Mouse (Mus musculus) heart, embryonic 13.5 days (tissue): ENCODE results near the gene Kcnn3. TPM values are rescaled to one million over a fixed set of nuclear protein-coding genes. Genes with fewer than 3 reads are reported as not detected.

Experiments
- ATAC-seq: fragments of 200-750 bp; cut with Nextera tagmentation; 2 replicates; pipeline ENCODE4 v1.8.0; 2017; ENCODE audit warnings: moderate TSS enrichment; ENCODE audit not compliant: insufficient number of reproducible peaks, low FRiP score, low TSS enrichment; ENCODE audit errors: extremely low read depth
- H3K27ac ChIP-seq: fragments of 300-500 bp; sonication (generic); replicated peaks from 2 replicates; pipeline ENCODE4 v1.5.1; 2015; ENCODE audit warnings: moderate library complexity, mild to moderate bottlenecking, inconsistent platforms
- H3K27me3 ChIP-seq: fragments of 300-500 bp; sonication (generic); replicated peaks from 2 replicates; pipeline ENCODE4 v1.6.1; 2015; ENCODE audit warnings: mild to moderate bottlenecking, inconsistent platforms
- H3K36me3 ChIP-seq: fragments of 300-500 bp; sonication (generic); 2 replicates; pipeline ENCODE4 v1.6.1; 2015; ENCODE audit warnings: mild to moderate bottlenecking, inconsistent platforms
- H3K4me1 ChIP-seq: fragments of 300-500 bp; sonication (generic); 2 replicates; pipeline ENCODE4 v1.6.1; 2015; ENCODE audit warnings: inconsistent platforms
- H3K4me2 ChIP-seq: fragments of 300-500 bp; sonication (generic); 2 replicates; pipeline ENCODE4 v1.6.1; 2015; ENCODE audit warnings: inconsistent platforms, mild to moderate bottlenecking, moderate library complexity
- H3K4me3 ChIP-seq: fragments of 300-500 bp; sonication (generic); 2 replicates; pipeline ENCODE4 v1.5.1; 2015; ENCODE audit warnings: moderate library complexity, mild to moderate bottlenecking, inconsistent platforms
- H3K9ac ChIP-seq: fragments of 300-500 bp; sonication (generic); 2 replicates; pipeline ENCODE4 v1.6.1; 2015; ENCODE audit warnings: inconsistent platforms, mild to moderate bottlenecking, moderate library complexity
- H3K9me3 ChIP-seq: fragments of 300-500 bp; sonication (generic); 2 replicates; pipeline ENCODE4 v1.6.1; 2016; ENCODE audit warnings: inconsistent platforms
- WGBS: fragments of 180-500 bp; shearing (Covaris S2); methylation state at CpG from one replicate; pipeline ENCODE4 v1.1.7; 2015; ENCODE audit warnings: mixed read lengths; 5-methylcytosine and 5-hydroxymethylcytosine counted together
- polyA plus RNA-seq: library from polyadenylated mRNA; unstranded; fragments of >200 nt; fragmentation: Nextera tagmentation; extraction: Ambion mirVana; gene quantifications from 2 replicates; pipeline ENCODE4 v1.2.1, GENCODE M21; 2015

Kcnn3 gene
- polyA plus RNA-seq, 1 experiment from 2014 or later = 2.3 TPM

GRCm38 (mm10) chr3:89616861-89617260 is 96.9 kb downstream of the Kcnn3 start:
- no peaks in the 10 kb centered on the region for H3K36me3 ChIP-seq
- H3K9me3 ChIP-seq = no peaks in the 10 kb centered on the region
- ATAC-seq = no peak
- H3K4me1 ChIP-seq = peaks cover 19% of the 10 kb centered on the region
- H3K27ac ChIP-seq = no peak overlapping the region
- no peak overlapping the region for H3K4me2 ChIP-seq
- no peak overlapping the region for H3K4me3 ChIP-seq
- H3K9ac ChIP-seq = no peak overlapping the region
- no peaks in the 10 kb centered on the region; the same call in 1 of the 2 replicates for H3K27me3 ChIP-seq
- WGBS = 51% methylated on average over 6 of the region's 6 CpGs

DNA sequence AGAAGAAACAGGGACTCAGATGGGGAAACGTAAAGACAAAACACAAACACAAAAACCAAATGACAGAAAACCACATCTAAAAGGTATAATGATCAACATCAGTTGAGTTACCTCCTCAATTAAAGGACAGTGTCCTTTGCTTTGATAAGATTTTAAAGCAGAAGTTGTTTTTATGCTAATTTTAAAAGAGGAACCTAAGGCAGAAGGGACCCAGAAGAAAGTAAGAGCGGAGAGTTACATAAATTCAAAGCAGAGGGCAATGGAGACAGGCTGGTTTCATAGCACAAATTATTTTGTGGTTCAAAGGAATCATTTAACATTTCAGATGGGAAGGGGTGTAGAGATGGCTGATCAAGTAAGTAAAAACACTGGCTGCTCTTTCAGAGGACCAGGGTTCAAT is 97.4 kb downstream of the Kcnn3 start:
- Histone ChIP-seq H3K4me2 (no peak overlapping the region), H3K4me3 (no peak overlapping the region), H3K9me3 (no peaks in the 10 kb centered on the region), H3K36me3 (no peaks in the 10 kb centered on the region), H3K27ac (no peak overlapping the region), H3K27me3 (peaks cover 2% of the 10 kb centered on the region; the same call in 1 of the 2 replicates), H3K4me1 (peaks cover 19% of the 10 kb centered on the region), H3K9ac (no peak overlapping the region)
- ATAC-seq = no peak
- 91% methylated on average over 2 of the region's 2 CpGs for WGBS

GRCm38 (mm10) chr3:89622825-89623224 is 102.9 kb downstream of the Kcnn3 start:
- Histone ChIP-seq H3K9me3 (no peaks in the 10 kb centered on the region), H3K27me3 (peaks cover 6% of the 10 kb centered on the region; the same call in 1 of the 2 replicates), H3K4me1 (peaks cover 15% of the 10 kb centered on the region), H3K36me3 (no peaks in the 10 kb centered on the region), H3K27ac (no peak overlapping the region), H3K9ac (no peak overlapping the region), H3K4me3 (no peak overlapping the region), H3K4me2 (no peak overlapping the region)
- no peak for ATAC-seq
- WGBS = 32% methylated on average over 6 of the region's 6 CpGs

DNA sequence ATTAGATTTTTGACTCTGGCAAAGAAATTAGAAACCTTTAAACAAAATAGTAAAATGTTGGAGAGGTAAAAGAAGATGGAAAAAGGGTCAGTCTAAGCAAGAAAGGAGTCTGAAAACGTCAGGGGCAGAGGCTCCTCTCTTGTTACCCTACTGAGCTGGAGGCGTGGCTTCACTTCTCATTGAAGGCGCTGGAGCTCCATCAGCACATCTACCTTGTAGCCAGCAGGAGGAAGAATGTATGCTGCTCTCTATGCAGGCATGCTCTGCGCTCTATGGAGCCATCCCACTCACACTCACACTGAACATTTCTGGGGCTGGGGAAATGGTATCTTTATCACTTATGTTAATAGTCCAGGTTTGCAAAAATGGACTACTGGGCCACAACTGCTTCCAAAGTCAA is 103.6 kb downstream of the Kcnn3 start:
- no peak overlapping the region for H3K27ac ChIP-seq
- H3K27me3 ChIP-seq = peaks cover 6% of the 10 kb centered on the region; the same call in 1 of the 2 replicates
- H3K9ac ChIP-seq = no peak overlapping the region
- ATAC-seq = no peak
- no peaks in the 10 kb centered on the region for H3K9me3 ChIP-seq
- H3K4me2 ChIP-seq = no peak overlapping the region
- 30% methylated on average over 4 of the region's 4 CpGs for WGBS
- no peak overlapping the region for H3K4me3 ChIP-seq
- H3K36me3 ChIP-seq = no peaks in the 10 kb centered on the region
- peaks cover 15% of the 10 kb centered on the region for H3K4me1 ChIP-seq

DNA sequence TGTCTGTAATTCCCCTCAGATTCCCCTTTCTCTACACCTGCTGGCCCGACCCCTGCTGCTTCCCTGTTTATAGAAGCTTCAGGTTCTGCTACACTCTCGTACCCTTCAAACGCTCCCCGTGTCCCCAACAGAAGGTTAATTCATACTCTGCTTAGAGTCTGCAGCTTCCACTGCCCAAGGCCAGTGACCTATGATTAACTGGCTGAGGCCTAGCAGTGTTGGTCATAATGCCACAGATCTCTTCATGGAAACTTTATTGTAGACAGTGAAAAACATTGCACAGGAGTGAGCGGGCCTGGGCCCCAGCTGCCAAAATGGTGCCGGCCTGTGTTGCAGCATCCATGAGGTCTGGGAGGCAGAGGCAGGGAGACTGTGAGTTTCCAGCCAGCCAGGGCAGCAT is 104.0 kb downstream of the Kcnn3 start:
- Histone ChIP-seq H3K36me3 (no peaks in the 10 kb centered on the region), H3K9ac (no peak overlapping the region)
- WGBS = 74% methylated on average over 6 of the region's 6 CpGs

GRCm38 (mm10) chr3:89624814-89625445 is 105.0 kb downstream of the Kcnn3 start:
- Histone ChIP-seq H3K4me3 (no peak overlapping the region), H3K36me3 (no peaks in the 10 kb centered on the region), H3K9ac (no peak overlapping the region), H3K4me1 (peaks cover 18% of the 10 kb centered on the region), H3K4me2 (no peak overlapping the region), H3K27ac (no peak overlapping the region), H3K9me3 (no peaks in the 10 kb centered on the region), H3K27me3 (peaks cover 6% of the 10 kb centered on the region; the same call in 1 of the 2 replicates)
- no peak for ATAC-seq
- WGBS = 62% methylated on average over 5 of the region's 5 CpGs

More for the DNA sequence above, 104.0 kb downstream of the Kcnn3 start:
- no peak overlapping the region for H3K4me2 ChIP-seq
- no peak for ATAC-seq
- peaks cover 6% of the 10 kb centered on the region; the same call in 1 of the 2 replicates for H3K27me3 ChIP-seq
- H3K9me3 ChIP-seq = no peaks in the 10 kb centered on the region
- no peak overlapping the region for H3K4me3 ChIP-seq
- H3K27ac ChIP-seq = no peak overlapping the region
- H3K4me1 ChIP-seq = peaks cover 15% of the 10 kb centered on the region

- Histone ChIP-seq H3K4me2 (no peak overlapping the region), H3K27me3 (peaks cover 6% of the 10 kb centered on the region; the same call in 1 of the 2 replicates), H3K36me3 (no peaks in the 10 kb centered on the region), H3K27ac (no peak overlapping the region), H3K4me1 (peaks cover 18% of the 10 kb centered on the region), H3K9me3 (no peaks in the 10 kb centered on the region), H3K4me3 (no peak overlapping the region), H3K9ac (no peak overlapping the region)
- 50% methylated on average over 4 of the region's 4 CpGs for WGBS
- ATAC-seq = no peak
These were observed 106.6 kb downstream of the Kcnn3 start for GRCm38 (mm10) chr3:89626556-89626955.

GRCm38 (mm10) chr3:89629811-89630210 is 109.8 kb downstream of the Kcnn3 start:
- H3K4me2 ChIP-seq = no peak overlapping the region
- no peak for ATAC-seq
- no peaks in the 10 kb centered on the region for H3K36me3 ChIP-seq
- H3K9me3 ChIP-seq = no peaks in the 10 kb centered on the region
- peaks cover 13% of the 10 kb centered on the region for H3K4me1 ChIP-seq
- H3K27me3 ChIP-seq = no peaks in the 10 kb centered on the region
- no peak overlapping the region for H3K9ac ChIP-seq
- WGBS = 42% methylated on average over 3 of the region's 3 CpGs
- peak overlapping the region; percentile 61 for H3K27ac ChIP-seq
- no peak overlapping the region for H3K4me3 ChIP-seq

DNA sequence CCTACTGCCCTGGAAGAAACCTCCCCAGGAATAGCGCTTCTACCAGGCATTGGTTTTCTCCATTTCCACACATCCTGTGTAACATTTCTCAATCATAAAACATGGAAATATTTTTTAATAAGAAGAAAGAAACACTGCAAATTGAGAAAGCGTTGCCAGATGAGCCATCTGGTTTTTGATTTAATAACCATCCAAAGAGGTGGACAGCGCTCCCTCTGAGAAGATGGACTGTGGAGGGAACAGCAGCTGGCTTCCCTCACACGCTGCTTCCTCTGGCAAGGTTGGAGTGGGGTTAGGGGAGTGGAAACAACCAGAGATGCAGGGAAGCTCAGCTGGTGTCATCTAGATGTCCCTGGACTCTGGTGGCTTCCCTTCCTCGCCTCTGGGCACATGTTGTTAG is 111.8 kb downstream of the Kcnn3 start:
- no peak for ATAC-seq
- H3K27ac ChIP-seq = no peak overlapping the region
- H3K27me3 ChIP-seq = no peaks in the 10 kb centered on the region
- H3K4me1 ChIP-seq = peaks cover 13% of the 10 kb centered on the region
- H3K9me3 ChIP-seq = no peaks in the 10 kb centered on the region
- WGBS = 66% methylated on average over 5 of the region's 5 CpGs
- no peaks in the 10 kb centered on the region for H3K36me3 ChIP-seq
- no peak overlapping the region for H3K4me2 ChIP-seq
- H3K4me3 ChIP-seq = no peak overlapping the region
- no peak overlapping the region for H3K9ac ChIP-seq

- Histone ChIP-seq H3K27me3 (no peaks in the 10 kb centered on the region), H3K9me3 (no peaks in the 10 kb centered on the region), H3K4me1 (peaks cover 20% of the 10 kb centered on the region; the same call in 1 of the 2 replicates), H3K36me3 (no peaks in the 10 kb centered on the region), H3K27ac (no peak overlapping the region), H3K9ac (no peak overlapping the region), H3K4me3 (no peak overlapping the region), H3K4me2 (no peak overlapping the region)
- 54% methylated on average over 6 of the region's 6 CpGs for WGBS
- ATAC-seq = no peak
These were observed 113.6 kb downstream of the Kcnn3 start for GRCm38 (mm10) chr3:89633531-89633930.

GRCm38 (mm10) chr3:89633941-89634340 is 114.0 kb downstream of the Kcnn3 start:
- H3K9me3 ChIP-seq = no peaks in the 10 kb centered on the region
- H3K4me1 ChIP-seq = peaks cover 20% of the 10 kb centered on the region; the same call in 1 of the 2 replicates
- H3K9ac ChIP-seq = no peak overlapping the region
- 85% methylated on average over 6 of the region's 6 CpGs for WGBS
- ATAC-seq = no peak
- no peaks in the 10 kb centered on the region for H3K36me3 ChIP-seq
- H3K27me3 ChIP-seq = no peaks in the 10 kb centered on the region
- no peak overlapping the region for H3K27ac ChIP-seq
- H3K4me2 ChIP-seq = no peak overlapping the region
- no peak overlapping the region for H3K4me3 ChIP-seq

- H3K4me1 ChIP-seq = peaks cover 29% of the 10 kb centered on the region
- no peak for ATAC-seq
- H3K9ac ChIP-seq = no peak overlapping the region
- H3K9me3 ChIP-seq = 0 out of 2 replicates have a peak, but pooled peaks cover 3% of the 10 kb centered on the region
- no peak overlapping the region for H3K4me2 ChIP-seq
- H3K4me3 ChIP-seq = no peak overlapping the region
- H3K27ac ChIP-seq = no peak overlapping the region
- H3K36me3 ChIP-seq = no peaks in the 10 kb centered on the region
- H3K27me3 ChIP-seq = no peaks in the 10 kb centered on the region
- 14% methylated on average over 3 of the region's 3 CpGs for WGBS
These were observed 120.8 kb downstream of the Kcnn3 start for GRCm38 (mm10) chr3:89640804-89641203.
